Mouse (Mus musculus): Measurements from ENCODE around the gene Lrrc36.

GRCm38 (mm10) chr8:105469041-105469695 lies 55.8 kb downstream of the Lrrc36 start:
- TF ChIP-seq CTCF (IDR thresholded peaks at IDR 0.05; ENCODE audit: control insufficient read depth, insufficient read depth, low read length) (no peak), POLR2A (IDR thresholded peaks at IDR 0.05; ENCODE audit: borderline replicate concordance, control insufficient read depth, low read depth, low read length) (no peak)

Measured in bone marrow, adult 2 months (tissue).